ENCODE assay signal across 19 mouse cellular contexts in genomic region chr6:113947515-113947914, GRCm38 (mm10).
DNase-seq lines count a peak whose midpoint lies in the region; ATAC-seq lines count a peak whose summit lies in the region.
"Had no signal": no experiment of that assay in that cellular context is flagged by ENCODE, and none has a peak within 500 bp of the region (broad histone marks: within the 10 kb centered on the region; RNA-seq: fewer than 3 reads in every experiment).

No protein-coding gene starts in this region.

- H3K36me3 ChIP-seq in forebrain, embryonic 14.5 days (ENCODE audit: control insufficient read depth, insufficient read depth, low read length): no peaks in the 10 kb centered on the region
- H3K36me3 ChIP-seq: forebrain, embryonic 12.5 days; heart, embryonic 10.5 days; hindbrain, embryonic 12.5 days; neural tube, embryonic 13.5 days had no signal

- no peak overlapping the region for H3K4me2 ChIP-seq in forebrain, embryonic 14.5 days (ENCODE audit: low read length)
- H3K4me2 ChIP-seq: forebrain, embryonic 12.5 days; hindbrain, embryonic 12.5 days; neural tube, embryonic 13.5 days had no signal

- no peaks in the 10 kb centered on the region for H3K9me3 ChIP-seq in forebrain, embryonic 14.5 days (replicated peaks; ENCODE audit: control insufficient read depth, low read length)
- H3K9me3 ChIP-seq: forebrain, embryonic 12.5 days; heart, embryonic 10.5 days; hindbrain, embryonic 12.5 days had no signal

- H3K27me3 ChIP-seq in forebrain, embryonic 14.5 days (replicated peaks; ENCODE audit: control insufficient read depth, insufficient read depth, low read length): no peaks in the 10 kb centered on the region
- H3K27me3 ChIP-seq: forebrain, embryonic 12.5 days; hindbrain, embryonic 12.5 days; neural tube, embryonic 13.5 days had no signal

- peaks cover under 1% of the 10 kb centered on the region; the same call in 1 of the 2 replicates for H3K4me1 ChIP-seq in forebrain, embryonic 14.5 days (ENCODE audit: control insufficient read depth, insufficient read depth, low read length)
- H3K4me1 ChIP-seq: heart, embryonic 10.5 days; hindbrain, embryonic 12.5 days had no signal

- H3K27ac ChIP-seq in forebrain, embryonic 14.5 days (ENCODE audit: low read depth, low read length): no peak overlapping the region
- H3K27ac ChIP-seq: forebrain, embryonic 12.5 days; heart, embryonic 10.5 days; hindbrain, embryonic 12.5 days; neural tube, embryonic 13.5 days had no signal

- H3K4me3 ChIP-seq in forebrain, embryonic 14.5 days (ENCODE audit: low read depth, low read length): no peak overlapping the region
- H3K4me3 ChIP-seq: forebrain, embryonic 12.5 days; heart, embryonic 10.5 days; hindbrain, embryonic 12.5 days; neural tube, embryonic 13.5 days had no signal

- DNase-seq in adrenal gland, adult 2 months: peak; percentile 7
- no peak for DNase-seq in adrenal gland, adult 8-10 months
- DNase-seq in frontal cortex, postnatal 10 days (ENCODE audit: low spot score in 2 of 2): no peak
- peak; percentile 68 for DNase-seq in Muller cell, postnatal 12 days (ENCODE audit: inconsistent ontology term)
- DNase-seq in cerebellum, postnatal 25 days: peak; percentile 64 to 74
- DNase-seq in urinary bladder, adult 2 months (ENCODE audit: low spot score): no peak
- DNase-seq in forebrain, embryonic 14.5 days (ENCODE audit: low spot score): no peak
- DNase-seq: heart, postnatal 10 days; kidney, adult 9 months; kidney, postnatal 4 days; lung, postnatal 36 days; right cerebral cortex, postnatal 14 days; thymus, postnatal 14 days had no signal

- ATAC-seq in frontal cortex, adult (ENCODE audit: low TSS enrichment): 0 out of 2 replicates have a peak, but pooled peaks have one; percentile 25
- ATAC-seq in forebrain, embryonic 14.5 days: no peak
- ATAC-seq: inflammation-experienced regulatory T-cells, adult 6 months had no signal

- no peak overlapping the region for H3K9ac ChIP-seq in forebrain, embryonic 14.5 days (ENCODE audit: low read length)
- H3K9ac ChIP-seq: forebrain, embryonic 12.5 days; hindbrain, embryonic 12.5 days; neural tube, embryonic 13.5 days had no signal

- WGBS in forebrain, embryonic 14.5 days: 89% methylated on average over 8 of the region's 8 CpGs

Comparison
In these comparisons a context has a peak if more than half of its experiments do, and no peak if none do; other contexts are left out.
1. DNase-seq: peak in adrenal gland, adult 2 months (single experiment), Muller cell, postnatal 12 days (single experiment) and cerebellum, postnatal 25 days (2 of 2); none in adrenal gland, adult 8-10 months (single experiment), frontal cortex, postnatal 10 days (0 of 2), urinary bladder, adult 2 months (single experiment) and forebrain, embryonic 14.5 days (single experiment).